Mouse (Mus musculus) liver, postnatal 0 days (tissue): ENCODE results near the gene Gpcpd1. TPM values are rescaled to one million over a fixed set of nuclear protein-coding genes. Genes with fewer than 3 reads are reported as not detected.

Experiments used
- ATAC-seq: fragments of 200-750 bp; cut with Nextera tagmentation; 2 replicates; pipeline ENCODE4 v1.8.0; 2017; ENCODE audit warnings: mild to moderate bottlenecking, moderate library complexity
- DNase-seq: peaks from one replicate; pipeline ENCODE4 v3.0.0-alpha.2; 2016
- H3K27ac ChIP-seq: fragments of 300-500 bp; sonication (generic); 2 replicates; pipeline ENCODE4 v1.5.1; 2014; ENCODE audit warnings: antibody characterized with exemption, moderate library complexity, mild to moderate bottlenecking, low read depth
- H3K27me3 ChIP-seq: fragments of 300-500 bp; sonication (generic); 2 replicates; pipeline ENCODE4 v1.6.1; 2014; ENCODE audit warnings: low read length, control low read depth, mixed read lengths; ENCODE audit not compliant: insufficient read depth
- H3K36me3 ChIP-seq: fragments of 300-500 bp; sonication (generic); replicated peaks from 2 replicates; pipeline ENCODE4 v1.6.1; 2014; ENCODE audit warnings: mild to moderate bottlenecking, control low read depth, low read length, moderate library complexity, mixed read lengths; ENCODE audit not compliant: insufficient read depth
- H3K4me1 ChIP-seq: fragments of 300-500 bp; sonication (generic); 2 replicates; pipeline ENCODE4 v1.6.1; 2014; ENCODE audit warnings: antibody characterized with exemption, mild to moderate bottlenecking, control low read depth; ENCODE audit not compliant: insufficient read depth
- H3K4me2 ChIP-seq: fragments of 300-500 bp; sonication (generic); 2 replicates; pipeline ENCODE4 v1.6.1; 2014; ENCODE audit warnings: low read depth, mild to moderate bottlenecking, low read length, moderate library complexity, mixed read lengths
- H3K4me3 ChIP-seq: fragments of 300-500 bp; sonication (generic); 2 replicates; pipeline ENCODE4 v1.5.1; 2014; ENCODE audit warnings: low read depth, low read length
- H3K9ac ChIP-seq: fragments of 300-500 bp; sonication (generic); replicated peaks from 2 replicates; pipeline ENCODE4 v1.6.1; 2014; ENCODE audit warnings: mild to moderate bottlenecking, moderate library complexity
- H3K9me3 ChIP-seq: fragments of 300-500 bp; sonication (generic); 2 replicates; pipeline ENCODE4 v1.6.1; 2016; ENCODE audit warnings: mild to moderate bottlenecking, control low read depth, low read length, mixed read lengths
- CTCF ChIP-seq: sonication (generic); IDR thresholded peaks from 2 replicates; pipeline ENCODE4 v1.5.1; 2016; ENCODE audit warnings: antibody characterized with exemption, low read depth
- EP300 ChIP-seq: IDR thresholded peaks from 2 replicates; pipeline ENCODE4 v1.6.1; 2016; ENCODE audit warnings: antibody characterized with exemption, low read depth, mild to moderate bottlenecking
- WGBS: fragments of 180-500 bp; shearing (Covaris S2); extraction: QIAGEN DNeasy Blood & Tissue Kit; methylation state at CpG from one replicate; pipeline ENCODE4 v1.1.7; 2014; ENCODE audit not compliant: insufficient replicate concordance; 5-methylcytosine and 5-hydroxymethylcytosine counted together
- polyA plus RNA-seq: library from polyadenylated mRNA; unstranded; fragments of >200 nt; fragmentation: Nextera tagmentation; extraction: Ambion mirVana; gene quantifications from 2 replicates; pipeline ENCODE4 v1.2.1, GENCODE M21; 2015

The Gpcpd1 gene
- polyA plus RNA-seq, 1 experiment from 2014 or later, result 65.8 TPM

GRCm38 (mm10) chr2:132511011-132511818 lies 76.3 kb downstream of the Gpcpd1 start:
- no peak overlapping the region for H3K4me3 ChIP-seq
- no peak overlapping the region for H3K9ac ChIP-seq
- no peaks in the 10 kb centered on the region for H3K27me3 ChIP-seq
- no peak for TF ChIP-seq CTCF
- TF ChIP-seq EP300, result no peak
- WGBS, result 62% methylated on average over 5 of the region's 7 CpGs
- H3K4me1 ChIP-seq, result peaks cover 10% of the 10 kb centered on the region
- H3K36me3 ChIP-seq, result no peaks in the 10 kb centered on the region
- ATAC-seq (peak; percentile 31), DNase-seq (peak; percentile 56)
- H3K27ac ChIP-seq, result no peak overlapping the region; the same call in 1 of the 2 replicates
- no peaks in the 10 kb centered on the region for H3K9me3 ChIP-seq
- no peak overlapping the region for H3K4me2 ChIP-seq

DNA sequence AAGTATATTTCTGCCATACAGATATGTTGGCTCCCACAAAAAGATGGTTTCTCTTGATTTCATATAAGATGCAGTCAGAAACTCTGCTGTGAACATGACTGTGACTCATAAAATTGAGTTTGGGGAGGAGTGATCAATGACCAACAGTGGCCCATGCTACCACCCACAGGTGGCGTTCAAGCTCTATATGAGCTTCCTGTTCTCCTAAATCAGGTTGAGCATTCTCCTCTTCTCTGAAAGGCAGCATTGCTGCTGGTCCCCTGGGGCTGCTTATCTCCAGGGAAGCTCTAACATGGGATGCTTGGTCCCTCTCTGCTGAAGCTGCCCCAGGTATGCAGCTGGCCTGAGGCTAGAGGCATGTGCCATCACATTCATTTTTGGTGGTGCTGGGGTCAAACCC lies 77.8 kb downstream of the Gpcpd1 start:
- TF ChIP-seq EP300, result no peak
- peak; percentile 39 for TF ChIP-seq CTCF
- DNase-seq (no peak), ATAC-seq (no peak)
- H3K36me3 ChIP-seq, result no peaks in the 10 kb centered on the region
- H3K27me3 ChIP-seq, result no peaks in the 10 kb centered on the region
- H3K4me1 ChIP-seq, result peaks cover 10% of the 10 kb centered on the region
- no peak overlapping the region for H3K27ac ChIP-seq
- H3K9ac ChIP-seq, result no peak overlapping the region
- WGBS, result 64% methylated on average over 1 of the region's 1 CpGs
- H3K4me2 ChIP-seq, result no peak overlapping the region
- H3K9me3 ChIP-seq, result no peaks in the 10 kb centered on the region
- H3K4me3 ChIP-seq, result no peak overlapping the region

DNA sequence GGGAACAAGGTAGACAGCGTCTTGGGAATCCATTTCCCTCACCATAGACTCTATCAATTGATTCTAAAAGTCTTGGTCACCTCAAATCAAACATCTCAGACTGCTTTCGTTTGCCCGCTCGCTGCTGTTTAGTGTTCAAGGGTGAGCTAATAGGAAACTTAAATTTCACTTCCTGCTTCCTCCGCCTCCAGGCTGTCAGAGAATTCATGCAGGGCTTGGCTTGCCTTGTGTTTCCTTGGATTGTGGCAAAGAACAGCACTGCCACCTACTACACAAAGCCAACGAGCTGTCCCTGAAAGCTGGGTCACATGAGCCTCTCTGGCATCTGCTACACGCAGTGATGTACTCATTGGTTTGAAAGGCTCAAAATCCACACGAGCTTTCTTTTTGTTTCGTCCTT lies 78.3 kb downstream of the Gpcpd1 start:
- ATAC-seq, result no peak
- H3K36me3 ChIP-seq, result no peaks in the 10 kb centered on the region

GRCm38 (mm10) chr2:132507521-132507920 lies 80.0 kb downstream of the Gpcpd1 start:
- TF ChIP-seq CTCF (no peak), EP300 (no peak)
- WGBS, result 73% methylated on average over 6 of the region's 6 CpGs
- Histone ChIP-seq H3K9ac (no peak overlapping the region), H3K9me3 (no peaks in the 10 kb centered on the region), H3K4me1 (peaks cover 5% of the 10 kb centered on the region), H3K36me3 (no peaks in the 10 kb centered on the region), H3K4me3 (no peak overlapping the region), H3K27ac (no peak overlapping the region), H3K27me3 (no peaks in the 10 kb centered on the region), H3K4me2 (no peak overlapping the region)
- no peak for DNase-seq
- no peak for ATAC-seq

More for the DNA sequence above, 78.3 kb downstream of the Gpcpd1 start:
- no peak overlapping the region for H3K4me2 ChIP-seq
- peaks cover 10% of the 10 kb centered on the region for H3K4me1 ChIP-seq
- no peak overlapping the region for H3K4me3 ChIP-seq
- no peak overlapping the region for H3K9ac ChIP-seq
- no peaks in the 10 kb centered on the region for H3K9me3 ChIP-seq
- no peaks in the 10 kb centered on the region for H3K27me3 ChIP-seq
- H3K27ac ChIP-seq, result no peak overlapping the region
- TF ChIP-seq EP300 (no peak), CTCF (no peak)
- WGBS, result 58% methylated on average over 9 of the region's 9 CpGs
- no peak for DNase-seq

GRCm38 (mm10) chr2:132507091-132507490 lies 80.4 kb downstream of the Gpcpd1 start:
- no peak for ATAC-seq
- 71% methylated on average over 14 of the region's 14 CpGs for WGBS

DNA sequence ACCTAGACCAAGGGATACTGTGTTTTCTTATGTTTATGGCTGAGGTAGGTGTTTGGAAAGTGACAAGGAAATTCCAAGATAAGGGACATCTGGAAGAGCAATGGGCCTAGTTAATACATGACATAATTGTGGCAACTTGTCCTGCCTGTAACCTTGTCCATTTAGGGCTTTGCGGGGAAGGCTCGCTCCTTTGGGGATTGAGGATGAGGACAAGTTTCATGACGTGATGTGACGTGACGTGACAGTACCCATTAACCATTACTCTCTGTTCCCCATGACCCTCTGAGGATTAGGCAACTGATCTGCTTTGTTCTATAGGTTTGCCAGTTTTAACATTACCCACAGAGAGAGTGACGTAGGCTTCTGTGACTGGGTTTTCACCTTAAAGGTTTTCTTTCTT lies 81.7 kb downstream of the Gpcpd1 start:
- no peaks in the 10 kb centered on the region for H3K36me3 ChIP-seq
- H3K9me3 ChIP-seq, result no peaks in the 10 kb centered on the region
- H3K9ac ChIP-seq, result no peak overlapping the region
- DNase-seq (no peak), ATAC-seq (no peak)
- no peak overlapping the region for H3K4me2 ChIP-seq
- H3K27ac ChIP-seq, result no peak overlapping the region
- TF ChIP-seq EP300 (no peak), CTCF (no peak)
- H3K4me1 ChIP-seq, result no peaks in the 10 kb centered on the region
- no peaks in the 10 kb centered on the region for H3K27me3 ChIP-seq
- 87% methylated on average over 6 of the region's 6 CpGs for WGBS
- no peak overlapping the region for H3K4me3 ChIP-seq

More at GRCm38 (mm10) chr2:132507091-132507490, 80.4 kb downstream of the Gpcpd1 start:
- no peaks in the 10 kb centered on the region for H3K9me3 ChIP-seq
- no peak overlapping the region for H3K27ac ChIP-seq
- no peak for DNase-seq
- H3K4me2 ChIP-seq, result no peak overlapping the region
- H3K9ac ChIP-seq, result no peak overlapping the region
- H3K4me3 ChIP-seq, result no peak overlapping the region
- TF ChIP-seq EP300 (no peak), CTCF (no peak)
- H3K4me1 ChIP-seq, result peaks cover 2% of the 10 kb centered on the region
- H3K36me3 ChIP-seq, result no peaks in the 10 kb centered on the region
- no peaks in the 10 kb centered on the region for H3K27me3 ChIP-seq
